Mouse (Mus musculus) E14TG2a.4 (cell line): ENCODE data around the gene Grhl3.

Experiments used
- CTCF ChIP-seq: conservative IDR thresholded peaks from 2 replicates; pipeline ENCODE4 v1.5.1; 2014; ENCODE audit warnings: low read length
- NANOG ChIP-seq: IDR thresholded peaks from 2 replicates; pipeline ENCODE4 v1.6.1; 2014; ENCODE audit warnings: borderline replicate concordance, low read length, mixed read lengths

DNA sequence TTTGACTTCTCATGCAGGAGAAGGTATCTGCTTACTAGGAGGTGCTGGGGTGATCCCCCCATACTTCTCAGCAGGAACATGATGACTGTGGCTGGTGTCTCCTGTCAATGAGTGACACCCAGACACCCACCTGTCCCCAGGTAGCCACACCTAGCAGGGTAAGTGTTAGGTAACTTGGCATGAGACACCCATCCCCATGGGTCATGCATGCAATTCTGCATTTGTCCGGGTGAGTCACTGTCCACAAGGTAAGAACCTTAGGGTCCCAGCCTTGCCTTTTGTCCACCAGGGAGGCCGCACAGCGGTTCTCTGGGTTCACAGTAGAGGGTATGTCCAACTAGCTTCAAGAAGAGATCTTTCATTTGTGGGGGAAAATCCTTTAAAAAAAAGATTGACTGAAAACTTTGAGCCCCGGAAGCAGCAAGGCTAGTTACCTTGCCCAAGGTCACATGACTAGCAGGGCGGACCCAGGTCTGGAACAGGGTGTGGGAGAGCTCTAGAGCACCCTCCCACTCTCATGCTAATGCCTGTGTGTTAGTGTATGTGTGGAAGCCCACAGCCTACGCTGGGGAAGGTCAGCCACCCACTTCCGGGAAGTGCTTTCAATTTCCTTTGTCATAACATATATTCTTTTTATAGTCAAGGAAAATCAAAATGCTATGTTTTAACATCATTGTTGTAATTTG lies 26.2 kb upstream of the Grhl3 start:
- TF ChIP-seq CTCF (no peak; the same call in 1 of the 2 replicates), NANOG (no peak)
